Mouse (Mus musculus): Measurements from ENCODE around the gene 2310011J03Rik. TPM values are rescaled to one million over a fixed set of nuclear protein-coding genes. Genes with fewer than 3 reads are reported as not detected.

Gene 2310011J03Rik
- polyA plus RNA-seq, 1 experiment: 44.0 TPM

GRCm38 (mm10) chr10:80342749-80343424 is 22.6 kb upstream of the 2310011J03Rik start:
- TF ChIP-seq POLR2A (IDR thresholded peaks at IDR 0.05; ENCODE audit: insufficient read length, low read depth) (peak; percentile 10), TCF3 (IDR thresholded peaks at IDR 0.05; ENCODE audit: insufficient read length, low read depth) (no peak), POLR2AphosphoS2 (IDR thresholded peaks at IDR 0.05; ENCODE audit: insufficient read length, low read depth) (peak; percentile 12), MYOD1 (IDR thresholded peaks at IDR 0.05; ENCODE audit: control insufficient read depth in 1 of 3, insufficient read length in 2 of 3, low read depth in 2 of 3) (peak in 1 of 3 experiments; percentile 5), USF1 (IDR thresholded peaks at IDR 0.05; ENCODE audit: low read depth) (no peak), REST (IDR thresholded peaks at IDR 0.05; ENCODE audit: insufficient read depth, insufficient read length) (no peak), MYOG (IDR thresholded peaks at IDR 0.05; ENCODE audit: control insufficient read depth in 1 of 3, insufficient read depth in 1 of 3, insufficient read length in 2 of 3, low read depth in 2 of 3) (no peak)
- peak overlapping the region; percentile 59 for H3K4me2 ChIP-seq (ENCODE audit: low read depth)
- H3K36me3 ChIP-seq (ENCODE audit: control insufficient read depth, insufficient read depth): no peaks in the 10 kb centered on the region
- H3K79me2 ChIP-seq (ENCODE audit: control insufficient read depth, insufficient read depth): no peaks in the 10 kb centered on the region
- H3K27me3 ChIP-seq (ENCODE audit: control insufficient read depth, insufficient read depth, insufficient read length): no peaks in the 10 kb centered on the region
- H3K4me3 ChIP-seq: no peak overlapping the region
- no peak overlapping the region for H3ac ChIP-seq (ENCODE audit: control insufficient read depth, insufficient read length)

GRCm38 (mm10) chr10:80342305-80342748 is 22.0 kb upstream of the 2310011J03Rik start:
- Histone ChIP-seq H3K4me3 (no peak overlapping the region), H3K27me3 (ENCODE audit: control insufficient read depth, insufficient read depth, insufficient read length) (no peaks in the 10 kb centered on the region), H3K4me2 (ENCODE audit: low read depth) (peak overlapping the region; percentile 10), H3K36me3 (ENCODE audit: control insufficient read depth, insufficient read depth) (no peaks in the 10 kb centered on the region), H3ac (ENCODE audit: control insufficient read depth, insufficient read length) (no peak overlapping the region), H3K79me2 (ENCODE audit: control insufficient read depth, insufficient read depth) (no peaks in the 10 kb centered on the region)
- TF ChIP-seq TCF3 (IDR thresholded peaks at IDR 0.05; ENCODE audit: insufficient read length, low read depth) (no peak), POLR2AphosphoS2 (IDR thresholded peaks at IDR 0.05; ENCODE audit: insufficient read length, low read depth) (peak; percentile 4)

DNA sequence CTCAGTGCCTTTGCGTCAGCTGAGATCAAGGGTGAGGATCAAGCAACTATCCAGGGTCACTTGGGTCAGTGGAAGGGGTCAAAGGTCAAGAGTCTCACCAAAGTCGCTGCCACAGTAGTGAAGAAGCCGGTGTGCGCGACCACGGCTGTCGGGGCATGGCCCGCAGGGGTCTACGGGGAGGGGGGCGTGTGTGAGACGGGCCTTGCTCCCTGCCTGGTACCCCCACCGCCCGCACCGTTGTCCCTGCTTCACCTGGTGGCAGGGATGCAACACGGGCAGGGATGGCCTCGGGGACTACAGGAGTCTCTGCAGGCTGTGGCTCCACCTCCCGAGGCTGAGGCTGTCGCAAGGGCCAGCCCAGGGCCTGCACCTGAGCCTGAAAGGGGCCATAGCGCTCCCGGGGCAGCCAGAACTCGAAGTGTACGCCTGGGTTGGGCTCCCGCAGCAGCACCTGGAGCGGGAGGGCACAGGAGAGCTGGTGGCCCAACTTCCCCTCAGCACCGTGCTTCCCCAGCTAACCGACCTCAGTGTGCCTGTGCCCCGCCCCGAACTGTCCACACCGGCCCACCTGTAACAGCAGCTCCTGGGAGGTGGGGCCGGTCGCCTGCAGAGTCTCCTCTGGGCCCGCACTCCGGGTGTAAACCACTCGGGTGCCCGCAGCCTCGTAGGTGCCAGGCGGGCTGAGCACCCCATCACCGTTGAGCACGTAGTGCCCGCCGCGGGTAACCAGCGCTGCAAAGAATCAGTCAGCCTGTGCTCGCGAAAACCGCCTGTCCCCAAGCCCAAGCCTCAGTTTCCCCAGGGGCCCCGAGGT is 21.4 kb upstream of the 2310011J03Rik start:
- Histone ChIP-seq H3K27me3 (ENCODE audit: control insufficient read depth, insufficient read depth, insufficient read length) (no peaks in the 10 kb centered on the region), H3K4me3 (no peak overlapping the region), H3K79me2 (ENCODE audit: control insufficient read depth, insufficient read depth) (no peaks in the 10 kb centered on the region), H3K4me2 (ENCODE audit: low read depth) (no peak overlapping the region), H3ac (ENCODE audit: control insufficient read depth, insufficient read length) (no peak overlapping the region), H3K36me3 (ENCODE audit: control insufficient read depth, insufficient read depth) (no peaks in the 10 kb centered on the region)
- TF ChIP-seq POLR2A (IDR thresholded peaks at IDR 0.05; ENCODE audit: insufficient read length, low read depth): no peak
- TF ChIP-seq POLR2AphosphoS2 (IDR thresholded peaks at IDR 0.05; ENCODE audit: insufficient read length, low read depth): peak; percentile 24
- TF ChIP-seq REST (IDR thresholded peaks at IDR 0.05; ENCODE audit: insufficient read depth, insufficient read length): no peak
- TF ChIP-seq USF1 (IDR thresholded peaks at IDR 0.05; ENCODE audit: low read depth): no peak
- no peak for TF ChIP-seq SRF (IDR thresholded peaks at IDR 0.05; ENCODE audit: control insufficient read depth, insufficient read length, low read depth)

GRCm38 (mm10) chr10:80341026-80341425 is 20.7 kb upstream of the 2310011J03Rik start:
- no peak overlapping the region for H3K4me2 ChIP-seq (ENCODE audit: low read depth)
- TF ChIP-seq TCF12 (IDR thresholded peaks at IDR 0.05; ENCODE audit: insufficient read depth, poor library complexity, severe bottlenecking) (no peak), TCF3 (IDR thresholded peaks at IDR 0.05; ENCODE audit: insufficient read length, low read depth) (no peak), CEBPB (IDR thresholded peaks at IDR 0.05; ENCODE audit: insufficient read depth, poor library complexity, severe bottlenecking) (no peak), POLR2AphosphoS2 (IDR thresholded peaks at IDR 0.05; ENCODE audit: insufficient read length, low read depth) (peak; percentile 54), USF1 (IDR thresholded peaks at IDR 0.05; ENCODE audit: low read depth) (no peak), REST (IDR thresholded peaks at IDR 0.05; ENCODE audit: insufficient read depth, insufficient read length) (no peak)
- no peaks in the 10 kb centered on the region for H3K79me2 ChIP-seq (ENCODE audit: control insufficient read depth, insufficient read depth)
- H3K4me3 ChIP-seq: no peak overlapping the region
- H3K36me3 ChIP-seq (ENCODE audit: control insufficient read depth, insufficient read depth): no peaks in the 10 kb centered on the region
- no peak overlapping the region for H3ac ChIP-seq (ENCODE audit: control insufficient read depth, insufficient read length)
- H3K27me3 ChIP-seq (ENCODE audit: control insufficient read depth, insufficient read depth, insufficient read length): no peaks in the 10 kb centered on the region

DNA sequence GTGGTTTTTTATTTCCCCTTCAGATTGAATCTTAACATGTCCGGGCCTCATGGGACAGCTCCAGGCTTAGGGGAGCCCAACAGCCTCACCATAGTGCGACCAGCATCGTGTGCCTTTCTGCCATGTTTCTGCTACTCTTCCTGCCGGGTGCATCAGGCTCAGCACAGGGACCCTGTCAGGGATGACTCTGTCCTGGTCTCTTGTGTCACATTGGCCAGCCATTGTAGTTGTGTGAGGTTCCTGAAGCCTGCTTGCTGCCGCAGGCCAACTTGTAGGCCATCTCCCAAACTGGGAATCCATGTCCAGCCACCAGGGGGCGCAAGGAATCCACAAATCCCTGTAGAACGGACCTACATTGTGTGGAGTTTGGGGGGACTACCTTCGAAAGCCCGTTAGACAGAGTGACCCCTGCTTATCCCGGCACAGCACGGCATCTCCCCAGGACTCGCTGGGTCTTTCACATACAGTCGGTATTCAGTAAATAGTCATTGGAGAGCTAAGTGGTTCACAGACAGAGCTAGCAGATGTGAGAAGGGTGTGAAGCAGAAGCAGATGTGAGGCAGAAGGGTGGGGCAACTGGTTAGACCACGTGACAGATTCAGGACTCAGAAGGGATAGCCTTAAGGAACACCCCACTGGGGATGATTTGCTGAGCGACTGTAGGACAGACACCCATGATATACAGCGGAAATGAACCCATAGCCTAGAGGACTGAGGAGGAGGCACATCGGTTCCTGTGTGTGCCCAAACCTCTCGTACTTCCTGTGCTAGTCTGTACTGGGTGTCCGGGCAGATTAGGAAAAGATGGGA is 19.8 kb upstream of the 2310011J03Rik start:
- H3K27me3 ChIP-seq (ENCODE audit: control insufficient read depth, insufficient read depth, insufficient read length): no peaks in the 10 kb centered on the region
- H3K4me3 ChIP-seq: no peak overlapping the region
- no peak overlapping the region for H3ac ChIP-seq (ENCODE audit: control insufficient read depth, insufficient read length)
- peak overlapping the region; percentile 51 for H3K4me2 ChIP-seq (ENCODE audit: low read depth)
- H3K36me3 ChIP-seq (ENCODE audit: control insufficient read depth, insufficient read depth): no peaks in the 10 kb centered on the region
- no peak for TF ChIP-seq SRF (IDR thresholded peaks at IDR 0.05; ENCODE audit: control insufficient read depth, insufficient read length, low read depth)
- no peak for TF ChIP-seq MYOG (IDR thresholded peaks at IDR 0.05; ENCODE audit: control insufficient read depth in 1 of 3, insufficient read depth in 1 of 3, insufficient read length in 2 of 3, low read depth in 2 of 3)
- no peak for TF ChIP-seq TCF3 (IDR thresholded peaks at IDR 0.05; ENCODE audit: insufficient read length, low read depth)
- no peak for TF ChIP-seq MAX (IDR thresholded peaks at IDR 0.05; ENCODE audit: low read depth)
- no peak for TF ChIP-seq E2F4 (IDR thresholded peaks at IDR 0.05; ENCODE audit: insufficient read depth)
- TF ChIP-seq POLR2AphosphoS2 (IDR thresholded peaks at IDR 0.05; ENCODE audit: insufficient read length, low read depth): peak; percentile 83
- TF ChIP-seq POLR2A (IDR thresholded peaks at IDR 0.05; ENCODE audit: insufficient read length, low read depth): peak; percentile 23
- peak; percentile 92 for TF ChIP-seq USF1 (IDR thresholded peaks at IDR 0.05; ENCODE audit: low read depth)
- no peaks in the 10 kb centered on the region for H3K79me2 ChIP-seq (ENCODE audit: control insufficient read depth, insufficient read depth)
